In genomic region chr6:127945725-127946124, GRCm38 (mm10) we compare ENCODE assay signal across 9 mouse cellular contexts. TPM values are rescaled to one million over a fixed set of nuclear protein-coding genes. Genes with fewer than 3 reads are reported as not detected.
A peak's percentile ranks its signal among the peaks of the same experiment; 100 is the strongest.
DNase-seq lines count a peak whose midpoint lies in the region; ATAC-seq and TF ChIP-seq lines count a peak whose summit lies in the region.
"Had no signal": no experiment of that assay in that cellular context is flagged by ENCODE, and none has a peak within 500 bp of the region (broad histone marks: within the 10 kb centered on the region; RNA-seq: fewer than 3 reads in every experiment).

No protein-coding gene starts in this region.

- no peak overlapping the region for H3K4me2 ChIP-seq in forebrain, embryonic 12.5 days
- no peak overlapping the region for H3K4me2 ChIP-seq in lung, embryonic 14.5 days

- CTCF ChIA-PET in Patski (lab: Charles Lee), result no interaction called here

- POLR2A ChIA-PET in Patski (lab: Charles Lee), result no interaction called here

- peaks cover 37% of the 10 kb centered on the region for H3K27me3 ChIP-seq in Patski
- no peaks in the 10 kb centered on the region for H3K27me3 ChIP-seq in forebrain, embryonic 12.5 days
- no peaks in the 10 kb centered on the region for H3K27me3 ChIP-seq in lung, embryonic 14.5 days (ENCODE audit: insufficient read depth, low read length)

- H3K9ac ChIP-seq in forebrain, embryonic 12.5 days, result no peak overlapping the region
- H3K9ac ChIP-seq in lung, embryonic 14.5 days, result no peak overlapping the region

- no peak for DNase-seq in Patski (ENCODE audit: low read depth, low spot score)
- DNase-seq in cerebellum, adult 11 months, result peak; percentile 62
- DNase-seq in layer of hippocampus, adult 11-12 months (ENCODE audit: low spot score), result peak; percentile 78
- peak; percentile 90 for DNase-seq in lung, embryonic 14.5 days
- DNase-seq in retina, adult 2 months (ENCODE audit: low read depth, low spot score), result peak; percentile 55
- peak; percentile 52 to 60 for DNase-seq in urinary bladder, postnatal 36 days (ENCODE audit: low spot score in 2 of 2)

- no peaks in the 10 kb centered on the region for H3K9me3 ChIP-seq in forebrain, embryonic 12.5 days
- no peaks in the 10 kb centered on the region for H3K9me3 ChIP-seq in lung, embryonic 14.5 days (ENCODE audit: low read depth, low read length)

- H3K27ac ChIP-seq in forebrain, embryonic 12.5 days, result no peak overlapping the region
- no peak overlapping the region for H3K27ac ChIP-seq in lung, embryonic 14.5 days (ENCODE audit: low read depth)
- H3K27ac ChIP-seq: macrophage had no signal

- in situ Hi-C loops in Patski (cut with MboI; ENCODE audit: low pct_unique_long_range_greater_than_20kb), result no loop called here

- WGBS in forebrain, embryonic 12.5 days, result 57% methylated on average over 9 of the region's 9 CpGs
- 53% methylated on average over 9 of the region's 9 CpGs for WGBS in lung, embryonic 14.5 days

- no peak overlapping the region for H3K4me3 ChIP-seq in forebrain, embryonic 12.5 days (replicated peaks)
- no peak overlapping the region for H3K4me3 ChIP-seq in lung, embryonic 14.5 days (ENCODE audit: low read depth, low read length)

- H3K36me3 ChIP-seq in forebrain, embryonic 12.5 days (replicated peaks), result no peaks in the 10 kb centered on the region; the same call in 1 of the 2 replicates
- peaks cover 11% of the 10 kb centered on the region; the same call in 1 of the 2 replicates for H3K36me3 ChIP-seq in lung, embryonic 14.5 days (ENCODE audit: insufficient read depth)

- peak; percentile 71 for ATAC-seq in Patski
- peak; percentile 82 for ATAC-seq in forebrain, embryonic 12.5 days (ENCODE audit: low FRiP score)
- ATAC-seq in hematopoietic stem cell, adult 5-6 weeks (replicated peaks in 1 of 2; ENCODE audit: insufficient read depth in 1 of 2, low FRiP score in 2 of 2, low TSS enrichment in 1 of 2, low read depth in 1 of 2, poor library complexity in 2 of 2, severe bottlenecking in 2 of 2), result peak; percentile 74 to 95
- peak; percentile 83 for ATAC-seq in lung, embryonic 14.5 days (ENCODE audit: insufficient read depth)

- TF ChIP-seq CTCF in Patski (IDR thresholded peaks at IDR 0.05), result no peak
- TF ChIP-seq CTCF in lung, embryonic 14.5 days (IDR thresholded peaks at IDR 0.05; ENCODE audit: low read depth), result peak; percentile 94

- no peaks in the 10 kb centered on the region for H3K4me1 ChIP-seq in forebrain, embryonic 12.5 days
- H3K4me1 ChIP-seq in lung, embryonic 14.5 days (ENCODE audit: insufficient read depth), result no peaks in the 10 kb centered on the region

RNA-seq across cellular contexts. Expression of gene Tspan11, which starts 58.3 kb away (rescaled TPM):
- polyA plus RNA-seq in Patski (2021), result not detected
- 11.9 and 13.0 TPM in 2 replicates for polyA plus RNA-seq in forebrain, embryonic 12.5 days (2016; fragmentation: Nextera tagmentation; extraction: Ambion mirVana)
- not detected in 2 replicates for total RNA-seq in hematopoietic stem cell, adult 5-6 weeks (2017)
- polyA plus RNA-seq in lung, embryonic 14.5 days (2014; fragmentation: Nextera tagmentation; extraction: Ambion mirVana), result 21.7 and 22.5 TPM in 2 replicates
- polyA plus RNA-seq: macrophage had no signal

Comparison
In these comparisons a context has a peak if more than half of its experiments do, and no peak if none do; other contexts are left out.
1. RNA of gene Tspan11, which starts 58.3 kb away (polyA plus RNA-seq): 21.7 to 22.5 TPM in lung, embryonic 14.5 days and 11.9 to 13.0 TPM in forebrain, embryonic 12.5 days; not detected in Patski (single experiment); every median in the first group is over 10 times any median in the second.
2. Peak in every context shown above with its lines, with median percentiles within 50 percentile points of each other: ATAC-seq.